Mouse (Mus musculus) small intestine, adult 2 months (tissue): ENCODE measurements around the gene Samsn1.

Experiments
- CTCF ChIP-seq: fragments of 200-500 bp; IDR thresholded peaks from 2 replicates; pipeline ENCODE4 v1.5.1; 2012; ENCODE audit warnings: low read depth, mild to moderate bottlenecking, control low read depth, inconsistent platforms, low read length, moderate library complexity, mixed read lengths; ENCODE audit not compliant: insufficient replicate concordance, insufficient read length; ENCODE audit errors: extremely low read depth
- POLR2A ChIP-seq: fragments of 200-500 bp; IDR thresholded peaks from 2 replicates; pipeline ENCODE4 v1.6.1; 2012; ENCODE audit warnings: low read depth, mild to moderate bottlenecking, control low read depth, inconsistent platforms, low read length, moderate library complexity

DNA sequence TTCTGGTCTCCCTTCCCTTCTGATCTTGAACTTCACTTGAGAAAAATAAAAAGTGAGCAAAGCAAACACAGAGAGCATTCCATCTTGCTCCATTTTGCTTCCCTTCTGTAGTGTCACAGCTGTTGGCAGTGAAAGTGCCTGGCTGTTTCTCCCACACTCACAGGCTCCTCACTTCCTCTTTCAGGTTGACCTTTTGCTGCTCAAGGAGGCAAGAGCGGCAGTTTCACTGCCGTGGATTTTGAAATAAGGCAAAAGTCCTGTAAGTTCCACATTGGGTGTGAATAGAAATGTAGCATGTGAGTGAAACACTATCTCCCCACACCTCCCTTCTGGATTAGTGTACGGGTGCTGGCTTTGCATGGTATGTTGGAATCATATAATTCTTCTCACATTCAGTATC lies 144.9 kb downstream of the Samsn1 start:
- TF ChIP-seq CTCF (no peak), POLR2A (no peak)
